Mouse (Mus musculus) cerebellum, adult 2 months (tissue): Measurements from ENCODE around the gene Bclaf3.

Experiments
- CTCF ChIP-seq: fragments of 200-500 bp; IDR thresholded peaks from 2 replicates; pipeline ENCODE4 v1.5.1; 2011; ENCODE audit warnings: low read depth, mild to moderate bottlenecking, control low read depth, low read length, moderate library complexity, borderline replicate concordance; ENCODE audit not compliant: insufficient read depth
- POLR2A ChIP-seq: fragments of 200-500 bp; IDR thresholded peaks from 2 replicates; pipeline ENCODE4 v1.6.1; 2011; ENCODE audit warnings: low read length, control low read depth, borderline replicate concordance; ENCODE audit not compliant: insufficient read depth

DNA sequence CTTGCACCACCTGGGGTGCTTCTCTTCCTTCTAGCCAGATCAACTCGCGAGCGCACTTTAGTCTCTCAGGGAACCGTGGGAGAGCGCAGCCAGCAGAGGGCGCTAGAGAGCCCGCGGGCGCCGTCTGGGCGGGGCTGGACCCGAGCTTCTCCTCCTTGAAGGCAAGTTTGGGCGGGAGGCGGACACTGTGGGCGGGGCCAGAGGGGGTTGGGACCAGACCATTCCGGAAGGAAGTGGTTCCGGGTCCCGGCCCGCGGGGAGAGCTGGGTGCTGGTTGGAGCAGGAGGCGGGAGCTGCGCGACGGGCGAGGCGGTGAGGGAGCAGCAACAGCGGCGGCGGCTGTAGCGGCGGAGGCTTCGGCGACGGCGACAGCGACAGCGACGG, 5.9 kb downstream of the Bclaf3 start:
- TF ChIP-seq CTCF (peak; percentile 66), POLR2A (peak; percentile 37; the same call in 1 of the 2 replicates)
